Mouse (Mus musculus) cortical plate, adult 2 months (tissue): Measurements from ENCODE around the gene Sox6.

ENCODE experiments used
- CTCF ChIP-seq: fragments of 200-500 bp; IDR thresholded peaks from 2 replicates; pipeline ENCODE4 v1.5.1; 2011; ENCODE audit warnings: mild to moderate bottlenecking, control low read depth, low read length; ENCODE audit not compliant: insufficient read depth; ENCODE audit errors: extremely low read depth
- POLR2A ChIP-seq: fragments of 200-500 bp; IDR thresholded peaks from 2 replicates; pipeline ENCODE4 v1.6.1; 2011; ENCODE audit warnings: mild to moderate bottlenecking, low read length, control low read depth; ENCODE audit not compliant: insufficient read depth; ENCODE audit errors: extremely low read depth

GRCm38 (mm10) chr7:115891482-115891881 lies 147.1 kb downstream of the Sox6 start:
- no peak for TF ChIP-seq CTCF
- no peak for TF ChIP-seq POLR2A
